Mouse (Mus musculus) kidney, embryonic 14.5 days (tissue): ENCODE data around the gene Krt82. TPM values are rescaled to one million over a fixed set of nuclear protein-coding genes. Genes with fewer than 3 reads are reported as not detected.

Source experiments
- ATAC-seq: fragments of 200-750 bp; cut with Nextera tagmentation; 2 replicates; pipeline ENCODE4 v1.8.0; 2017; ENCODE audit warnings: moderate number of reproducible peaks, mild to moderate bottlenecking, moderate TSS enrichment, moderate library complexity; ENCODE audit not compliant: low FRiP score, low TSS enrichment
- H3K27ac ChIP-seq: fragments of 300-500 bp; sonication (generic); 2 replicates; pipeline ENCODE4 v1.5.1; 2014; ENCODE audit warnings: low read depth, mild to moderate bottlenecking, low read length, moderate library complexity, mixed read lengths
- H3K27me3 ChIP-seq: fragments of 300-500 bp; sonication (generic); 2 replicates; pipeline ENCODE4 v1.6.1; 2014; ENCODE audit warnings: mild to moderate bottlenecking, low read length; ENCODE audit not compliant: control insufficient read depth, insufficient read depth
- H3K36me3 ChIP-seq: fragments of 300-500 bp; sonication (generic); 2 replicates; pipeline ENCODE4 v1.6.1; 2014; ENCODE audit warnings: low read length, mixed read lengths; ENCODE audit not compliant: control insufficient read depth, insufficient read depth
- H3K4me1 ChIP-seq: fragments of 300-500 bp; sonication (generic); 2 replicates; pipeline ENCODE4 v1.6.1; 2014; ENCODE audit warnings: low read length, mixed read lengths; ENCODE audit not compliant: control insufficient read depth, insufficient read depth
- H3K4me2 ChIP-seq: fragments of 300-500 bp; sonication (generic); replicated peaks from 2 replicates; pipeline ENCODE4 v1.6.1; 2014; ENCODE audit warnings: low read depth, mild to moderate bottlenecking, low read length
- H3K4me3 ChIP-seq: fragments of 300-500 bp; sonication (generic); 2 replicates; pipeline ENCODE4 v1.5.1; 2014; ENCODE audit warnings: mild to moderate bottlenecking, low read length
- H3K9ac ChIP-seq: fragments of 300-500 bp; sonication (generic); 2 replicates; pipeline ENCODE4 v1.6.1; 2014; ENCODE audit warnings: low read depth, mild to moderate bottlenecking, low read length, moderate library complexity
- H3K9me3 ChIP-seq: fragments of 300-500 bp; sonication (generic); 2 replicates; pipeline ENCODE4 v1.6.1; 2016; ENCODE audit warnings: low read length; ENCODE audit not compliant: control insufficient read depth
- WGBS: fragments of 180-500 bp; shearing (Covaris S2); extraction: QIAGEN DNeasy Blood & Tissue Kit; methylation state at CpG from one replicate; pipeline ENCODE4 v1.1.7; 2014; 5-methylcytosine and 5-hydroxymethylcytosine counted together
- polyA plus RNA-seq: library from polyadenylated mRNA; unstranded; fragments of >200 nt; fragmentation: Nextera tagmentation; extraction: Ambion mirVana; gene quantifications from 2 replicates; pipeline ENCODE4 v1.2.1, GENCODE M21; 2014

Gene Krt82
- polyA plus RNA-seq: not detected in 2 replicates

- Histone ChIP-seq H3K36me3 (no peaks in the 10 kb centered on the region), H3K9ac (no peak within 1 kb of the TSS), H3K27me3 (peaks cover 9% of the 10 kb centered on the region), H3K4me1 (no peaks in the 10 kb centered on the region), H3K9me3 (no peaks in the 10 kb centered on the region), H3K4me2 (no peak within 1 kb of the TSS), H3K4me3 (no peak within 1 kb of the TSS), H3K27ac (no peak within 1 kb of the TSS)
- WGBS: 42% methylated on average over 7 of the region's 7 CpGs
- no peak for ATAC-seq
Observed at GRCm38 (mm10) chr15:101550567-101550966, at the start of gene Krt82. Gene Krt82, minus strand, starts transcription at chr15:101550667.

- ATAC-seq: no peak
- H3K27ac ChIP-seq: no peak overlapping the region
Observed at GRCm38 (mm10) chr15:101599123-101599522, 48.7 kb upstream of the Krt82 start.

GRCm38 (mm10) chr15:101588216-101588615 lies 37.7 kb upstream of the Krt82 start:
- WGBS: 86% methylated on average over 10 of the region's 10 CpGs
- Histone ChIP-seq H3K9ac (no peak overlapping the region), H3K4me1 (no peaks in the 10 kb centered on the region), H3K9me3 (no peaks in the 10 kb centered on the region), H3K4me3 (no peak overlapping the region), H3K4me2 (no peak overlapping the region), H3K27ac (no peak overlapping the region), H3K36me3 (no peaks in the 10 kb centered on the region), H3K27me3 (no peaks in the 10 kb centered on the region)
- no peak for ATAC-seq

More at GRCm38 (mm10) chr15:101599123-101599522, 48.7 kb upstream of the Krt82 start:
- H3K4me3 ChIP-seq: no peak overlapping the region
- no peak overlapping the region for H3K4me2 ChIP-seq
- H3K36me3 ChIP-seq: no peaks in the 10 kb centered on the region
- 53% methylated on average over 6 of the region's 6 CpGs for WGBS
- no peaks in the 10 kb centered on the region for H3K27me3 ChIP-seq
- H3K4me1 ChIP-seq: no peaks in the 10 kb centered on the region
- H3K9me3 ChIP-seq: no peaks in the 10 kb centered on the region
- no peak overlapping the region for H3K9ac ChIP-seq

GRCm38 (mm10) chr15:101584456-101584855 lies 34.0 kb upstream of the Krt82 start:
- H3K4me2 ChIP-seq: no peak overlapping the region
- no peaks in the 10 kb centered on the region for H3K27me3 ChIP-seq
- no peak overlapping the region for H3K4me3 ChIP-seq
- no peak for ATAC-seq
- H3K4me1 ChIP-seq: no peaks in the 10 kb centered on the region
- H3K9me3 ChIP-seq: no peaks in the 10 kb centered on the region
- WGBS: 26% methylated on average over 2 of the region's 2 CpGs
- no peaks in the 10 kb centered on the region for H3K36me3 ChIP-seq
- no peak overlapping the region for H3K27ac ChIP-seq
- no peak overlapping the region for H3K9ac ChIP-seq

- no peaks in the 10 kb centered on the region for H3K4me1 ChIP-seq
- H3K4me3 ChIP-seq: no peak overlapping the region
- no peaks in the 10 kb centered on the region for H3K27me3 ChIP-seq
- H3K9me3 ChIP-seq: no peaks in the 10 kb centered on the region
- 81% methylated on average over 8 of the region's 8 CpGs for WGBS
- H3K36me3 ChIP-seq: no peaks in the 10 kb centered on the region
- no peak overlapping the region for H3K27ac ChIP-seq
- H3K9ac ChIP-seq: no peak overlapping the region
- no peak for ATAC-seq
- H3K4me2 ChIP-seq: no peak overlapping the region
Observed at GRCm38 (mm10) chr15:101583211-101583965, 32.9 kb upstream of the Krt82 start.

GRCm38 (mm10) chr15:101581701-101582100 lies 31.2 kb upstream of the Krt82 start:
- H3K9me3 ChIP-seq: no peaks in the 10 kb centered on the region
- WGBS: 84% methylated on average over 3 of the region's 3 CpGs
- H3K27me3 ChIP-seq: no peaks in the 10 kb centered on the region
- H3K4me2 ChIP-seq: no peak overlapping the region
- H3K4me1 ChIP-seq: no peaks in the 10 kb centered on the region
- no peak overlapping the region for H3K4me3 ChIP-seq
- H3K9ac ChIP-seq: no peak overlapping the region
- no peak overlapping the region for H3K27ac ChIP-seq
- ATAC-seq: no peak
- H3K36me3 ChIP-seq: no peaks in the 10 kb centered on the region

GRCm38 (mm10) chr15:101575506-101575905 lies 25.0 kb upstream of the Krt82 start:
- 88% methylated on average over 5 of the region's 5 CpGs for WGBS

GRCm38 (mm10) chr15:101573796-101574345 lies 23.4 kb upstream of the Krt82 start, which contains the start of gene Krt75:
Gene Krt75, minus strand, starts transcription at chr15:101573904.
- H3K27me3 ChIP-seq: no peaks in the 10 kb centered on the region
- no peak within 1 kb of the TSS for H3K9ac ChIP-seq
- H3K4me2 ChIP-seq: peak within 1 kb of the TSS; percentile 21; the same call in 1 of the 2 replicates
- H3K36me3 ChIP-seq: no peaks in the 10 kb centered on the region
- WGBS: 41% methylated on average over 15 of the region's 15 CpGs
- peaks cover 6% of the 10 kb centered on the region for H3K4me1 ChIP-seq
- no peaks in the 10 kb centered on the region for H3K9me3 ChIP-seq
- no peak within 1 kb of the TSS for H3K4me3 ChIP-seq
- H3K27ac ChIP-seq: no peak within 1 kb of the TSS
- peak; percentile 68; the same call in 1 of the 2 replicates for ATAC-seq

More at GRCm38 (mm10) chr15:101575506-101575905, 25.0 kb upstream of the Krt82 start:
- Histone ChIP-seq H3K4me1 (peaks cover 6% of the 10 kb centered on the region), H3K4me2 (no peak overlapping the region), H3K27me3 (no peaks in the 10 kb centered on the region), H3K36me3 (no peaks in the 10 kb centered on the region), H3K9me3 (no peaks in the 10 kb centered on the region), H3K4me3 (no peak overlapping the region), H3K27ac (no peak overlapping the region), H3K9ac (no peak overlapping the region)
- no peak for ATAC-seq

- no peak overlapping the region for H3K4me3 ChIP-seq
- WGBS: 57% methylated on average over 7 of the region's 7 CpGs
- H3K4me2 ChIP-seq: no peak overlapping the region
- no peaks in the 10 kb centered on the region for H3K36me3 ChIP-seq
- no peaks in the 10 kb centered on the region for H3K4me1 ChIP-seq
- no peaks in the 10 kb centered on the region for H3K27me3 ChIP-seq
- H3K9ac ChIP-seq: no peak overlapping the region
- no peak for ATAC-seq
- H3K27ac ChIP-seq: no peak overlapping the region
- no peaks in the 10 kb centered on the region for H3K9me3 ChIP-seq
Observed at GRCm38 (mm10) chr15:101567780-101568179, 17.3 kb upstream of the Krt82 start.
